Mouse (Mus musculus) cerebellum, adult 9-10 months (tissue): ENCODE data around the gene Myh10.
A peak's percentile ranks its signal among the peaks of the same experiment; 100 is the strongest.
"Not testable (repeated sequence)": the region's sequence is repeated elsewhere in the genome, so short reads cannot be mapped to it uniquely, and the experiment has no call there.

Source experiments
- DNase-seq: peaks from one replicate; pipeline ENCODE4 v3.0.0; 2022

The Myh10 gene

DNA sequence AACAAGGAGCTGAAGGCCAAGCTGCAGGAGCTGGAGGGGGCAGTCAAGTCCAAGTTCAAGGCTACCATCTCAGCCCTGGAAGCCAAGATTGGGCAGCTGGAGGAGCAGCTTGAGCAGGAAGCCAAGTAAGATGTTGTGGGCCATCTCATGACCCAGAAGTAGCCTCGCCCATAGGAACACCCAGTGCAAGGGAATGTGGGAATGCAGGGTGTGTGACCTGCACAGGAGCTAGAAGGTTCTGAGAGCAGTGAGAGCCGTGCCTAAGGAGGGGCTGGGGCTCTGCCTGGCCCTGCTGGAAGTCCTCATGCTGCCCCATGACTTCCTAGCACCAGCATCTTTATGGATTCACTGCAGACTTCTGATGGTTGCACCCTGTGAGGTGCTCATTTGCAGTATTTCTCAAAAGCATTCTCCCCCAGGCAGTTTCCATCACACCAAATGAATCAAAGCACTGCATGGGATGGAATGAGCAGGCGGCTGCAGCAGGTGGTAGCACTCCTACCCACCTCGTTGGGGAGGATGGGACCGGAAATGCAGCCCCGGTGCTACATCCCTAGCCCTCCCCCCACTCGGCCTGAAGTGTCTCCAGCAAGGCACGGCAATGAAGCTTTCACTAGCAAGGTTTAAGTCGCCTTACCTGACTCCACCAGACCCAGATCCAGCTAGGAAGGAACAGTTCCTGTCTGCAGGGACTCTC, 120.7 kb downstream of the Myh10 start:
- no peak for DNase-seq

DNA sequence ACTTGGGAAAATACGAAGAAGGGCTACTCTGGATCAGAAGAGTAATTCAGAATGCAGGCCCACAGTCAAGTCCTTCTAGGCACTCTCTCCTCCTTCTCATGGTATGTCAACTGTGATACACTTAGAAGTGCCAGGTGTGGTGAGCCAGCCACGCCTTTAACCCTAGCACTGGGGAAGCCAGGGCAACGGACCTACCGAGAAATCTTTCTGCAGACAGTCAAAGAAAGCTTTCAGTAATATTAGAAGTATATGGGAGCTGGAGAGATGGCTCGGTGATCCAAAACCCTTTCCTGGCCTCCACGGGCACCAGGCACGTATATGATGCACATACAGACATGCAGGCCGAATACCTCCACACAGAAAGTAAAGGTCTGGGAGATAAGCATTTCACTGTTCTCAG, 127.1 kb downstream of the Myh10 start:
- no peak for DNase-seq

DNA sequence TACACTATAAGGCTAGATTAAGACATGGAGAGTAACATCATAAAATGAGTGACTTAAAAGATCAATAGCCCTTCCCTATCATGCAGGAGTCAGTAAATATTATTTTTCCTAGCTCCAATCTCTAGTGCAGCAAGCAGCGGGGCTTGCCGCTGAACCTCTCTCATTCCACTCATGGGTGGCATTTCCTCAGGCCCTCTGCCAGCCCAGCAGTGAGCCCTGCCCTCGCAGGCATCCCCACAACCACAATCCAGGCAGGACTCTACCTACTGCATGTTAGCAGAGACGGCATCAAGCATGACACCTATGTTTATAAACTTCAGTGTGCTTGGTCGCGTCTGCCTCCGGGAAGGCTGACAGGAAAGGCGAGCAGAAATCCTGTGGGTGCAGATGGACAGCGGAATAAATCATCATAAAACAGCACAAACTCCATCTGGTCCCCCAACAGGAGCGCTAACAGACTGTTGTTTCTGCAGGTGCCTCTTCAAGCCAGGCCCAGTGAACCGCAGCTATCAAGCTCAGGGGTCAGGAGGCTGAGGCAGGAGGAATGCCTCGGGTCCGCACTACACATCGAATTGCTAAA, 128.0 kb downstream of the Myh10 start:
- DNase-seq, result peak; percentile 70

DNA sequence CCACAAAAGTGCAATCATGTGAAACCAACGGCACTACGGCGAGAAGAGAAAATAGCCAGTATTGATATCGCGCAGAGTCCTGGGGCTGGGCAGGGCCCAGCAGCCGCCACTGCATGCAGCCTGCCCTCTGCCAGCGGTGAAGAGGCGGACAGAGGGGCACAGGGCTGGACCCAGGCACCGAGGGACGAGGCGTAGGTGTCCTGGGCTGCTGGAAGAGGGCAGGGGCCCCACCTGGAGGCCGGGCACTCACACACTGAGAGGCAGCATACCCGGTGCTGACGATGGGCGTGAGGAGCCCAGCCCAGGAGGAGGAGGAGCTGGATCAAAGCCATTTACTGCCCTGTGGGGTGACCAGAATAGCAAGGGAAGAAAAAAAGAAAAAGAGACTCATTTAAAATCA, 131.0 kb downstream of the Myh10 start:
- no peak for DNase-seq

DNA sequence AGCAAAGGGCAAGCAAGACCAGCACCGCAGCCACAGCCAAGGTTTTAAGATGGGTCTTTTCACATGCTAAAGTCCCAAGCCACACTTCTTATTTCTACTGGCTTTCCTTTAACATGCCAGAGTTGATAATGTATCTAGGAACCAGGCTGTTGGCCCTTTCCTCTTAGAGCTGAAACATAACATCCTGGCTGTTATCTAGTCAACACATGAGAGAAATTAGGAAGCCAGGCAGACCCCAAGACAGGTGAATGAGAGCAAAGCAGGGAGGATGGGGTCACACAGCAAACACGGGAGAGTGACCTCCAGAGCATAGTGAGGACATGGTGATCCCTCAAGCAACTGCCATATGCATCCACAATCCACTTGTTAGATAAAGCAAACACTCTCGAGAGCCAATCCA, 135.4 kb downstream of the Myh10 start:
- no peak for DNase-seq

DNA sequence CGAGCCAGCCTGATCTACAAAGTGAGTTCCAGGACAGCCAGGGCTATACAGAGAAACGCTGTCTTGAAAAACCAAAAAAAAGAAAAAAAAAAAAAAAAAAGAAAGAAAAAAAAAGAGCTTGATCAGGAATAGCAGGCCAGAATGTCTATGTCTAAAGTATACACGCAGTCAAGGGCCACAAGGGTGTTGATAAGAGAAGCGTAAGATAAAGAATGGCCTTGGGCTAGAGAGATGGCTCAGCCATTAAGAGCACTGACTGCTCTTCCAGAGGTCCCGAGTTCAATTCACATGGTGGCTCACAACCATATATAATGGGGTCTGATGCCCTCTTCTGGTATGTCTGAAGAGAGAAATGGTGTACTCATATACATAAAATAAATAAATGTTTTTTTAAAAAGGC, 140.2 kb downstream of the Myh10 start:
- DNase-seq, result not testable (repeated sequence)

DNA sequence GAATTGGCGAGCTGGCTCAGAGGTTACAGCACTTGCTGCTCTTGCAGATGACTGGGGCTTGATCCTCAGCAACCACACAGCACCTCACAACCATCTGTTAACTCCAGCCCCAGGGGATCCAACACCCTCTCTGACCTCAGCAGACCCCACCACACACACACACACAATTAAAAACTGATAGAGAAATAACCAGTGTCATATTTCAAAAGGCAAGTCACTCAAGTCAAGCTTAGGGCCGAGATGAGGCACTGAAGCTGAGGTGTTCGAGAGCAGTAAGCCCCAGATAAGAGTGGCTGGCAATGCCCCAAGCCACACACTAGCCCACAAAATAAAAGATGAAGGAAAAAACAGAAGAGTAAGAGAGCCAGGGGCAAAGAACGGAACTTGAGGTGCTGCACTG, 141.4 kb downstream of the Myh10 start:
- no peak for DNase-seq

DNA sequence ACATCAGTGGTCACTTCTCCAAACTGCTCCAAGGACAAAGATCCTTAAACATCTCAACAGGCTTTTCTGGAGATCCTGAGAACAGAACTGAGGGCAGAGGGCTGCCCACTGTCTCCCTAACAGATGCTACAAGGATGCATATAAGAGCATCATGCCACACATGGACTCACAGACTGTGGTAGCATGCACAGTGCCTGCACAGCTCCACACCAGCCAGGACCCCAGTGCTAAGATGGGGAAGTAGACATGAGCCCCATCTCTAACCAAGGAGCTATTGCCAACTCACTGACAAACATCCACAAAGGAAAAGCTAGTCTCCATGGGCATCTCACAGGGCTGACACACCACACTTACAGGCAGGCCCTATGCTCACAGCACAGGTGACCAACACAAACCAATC, 142.2 kb downstream of the Myh10 start:
- DNase-seq, result no peak

DNA sequence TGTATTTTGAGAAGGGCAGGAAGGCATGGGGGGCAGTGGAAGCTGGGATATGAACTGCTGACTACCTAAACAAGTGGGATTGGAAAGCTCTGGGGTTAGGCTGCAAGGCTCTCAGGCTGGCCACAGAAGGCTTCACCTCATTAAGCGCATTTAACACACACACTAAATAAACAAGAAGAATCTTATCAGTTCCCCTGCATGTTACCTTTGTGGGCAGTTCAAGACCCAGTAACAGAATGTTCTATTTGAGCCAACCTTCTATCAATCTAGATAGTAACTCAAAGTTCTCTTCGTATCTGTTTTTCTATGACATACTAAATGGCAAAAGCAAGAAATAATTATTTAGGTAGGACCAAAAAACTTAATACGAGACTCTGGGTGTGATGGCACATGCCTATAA, 143.7 kb downstream of the Myh10 start:
- DNase-seq, result no peak

DNA sequence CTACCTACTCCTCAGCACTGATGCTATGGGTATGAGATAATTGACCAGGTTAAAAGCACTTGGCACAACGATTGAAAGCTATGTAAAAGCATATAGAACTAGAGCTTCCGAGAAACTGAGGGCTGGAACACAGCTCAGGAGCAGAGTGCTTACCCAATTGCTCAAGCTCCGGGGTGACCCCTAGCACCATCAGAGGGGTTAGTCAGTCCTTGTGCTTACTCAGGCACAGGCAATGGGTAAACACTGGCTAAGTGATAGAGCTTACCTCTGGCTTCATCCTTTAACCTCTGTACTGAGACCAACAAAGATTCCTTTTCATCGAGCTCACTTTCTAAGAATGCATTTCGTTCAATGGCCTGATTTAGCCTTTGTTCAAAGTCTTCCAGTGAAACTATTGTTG, 148.2 kb downstream of the Myh10 start:
- DNase-seq, result no peak

DNA sequence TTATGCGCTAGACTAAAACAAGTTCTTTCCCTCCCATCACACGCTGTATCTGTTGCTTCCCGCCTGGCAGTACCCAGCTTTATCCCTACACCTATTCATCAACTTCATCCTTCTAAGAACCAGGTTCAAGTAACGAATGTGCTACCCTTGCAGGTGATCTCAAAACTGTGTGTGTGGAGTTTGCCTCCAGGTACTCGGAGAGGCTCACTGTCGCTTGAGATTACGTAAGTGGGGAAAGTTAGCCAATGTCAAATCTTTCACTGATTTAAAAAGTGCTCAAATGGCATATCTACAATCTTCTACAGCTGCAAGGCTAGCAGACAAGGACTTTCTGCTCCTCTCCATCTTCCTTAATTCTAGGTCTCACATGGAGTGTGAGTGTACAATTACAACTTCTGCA, 159.5 kb downstream of the Myh10 start:
- DNase-seq, result no peak

DNA sequence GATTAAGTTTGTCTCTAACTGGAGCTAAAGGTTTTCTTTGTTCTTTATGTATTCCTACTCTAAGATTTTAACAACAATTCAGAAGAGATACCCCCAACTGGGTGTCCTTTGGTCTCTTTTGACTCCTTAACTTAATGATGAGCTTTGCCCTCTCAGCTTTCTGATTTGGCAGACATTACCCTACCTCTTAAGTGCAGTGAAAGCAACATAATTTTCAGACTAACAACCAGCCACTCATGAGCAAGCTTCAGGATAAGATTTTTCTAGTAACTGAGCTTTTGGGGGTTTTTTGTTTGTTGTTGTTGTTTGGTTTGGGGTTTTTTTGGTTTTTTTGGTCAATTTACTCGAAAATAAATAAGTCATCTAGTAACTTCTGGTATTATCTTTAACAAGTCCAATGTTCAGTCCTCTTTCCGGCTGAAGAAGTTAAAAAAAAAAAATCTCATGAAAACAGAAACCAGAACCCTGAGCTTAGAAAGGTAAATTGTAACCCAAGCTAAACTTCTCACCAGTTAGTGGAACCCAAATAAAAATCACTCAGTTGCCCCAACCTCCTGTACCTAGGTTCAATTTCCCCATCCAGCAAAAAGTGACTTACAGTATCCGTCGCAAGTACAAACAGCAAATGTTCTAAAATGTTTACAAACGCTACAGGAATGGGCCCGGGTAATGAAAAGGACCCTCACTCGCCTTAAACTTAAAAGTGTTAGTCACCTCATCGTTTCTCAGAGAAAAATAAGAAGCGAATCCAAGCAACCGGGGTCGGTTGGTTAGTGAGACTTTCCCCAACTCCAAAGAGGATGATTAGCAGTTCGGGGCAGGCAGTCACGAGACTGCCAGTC, 160.5 kb downstream of the Myh10 start:
- no peak for DNase-seq

DNA sequence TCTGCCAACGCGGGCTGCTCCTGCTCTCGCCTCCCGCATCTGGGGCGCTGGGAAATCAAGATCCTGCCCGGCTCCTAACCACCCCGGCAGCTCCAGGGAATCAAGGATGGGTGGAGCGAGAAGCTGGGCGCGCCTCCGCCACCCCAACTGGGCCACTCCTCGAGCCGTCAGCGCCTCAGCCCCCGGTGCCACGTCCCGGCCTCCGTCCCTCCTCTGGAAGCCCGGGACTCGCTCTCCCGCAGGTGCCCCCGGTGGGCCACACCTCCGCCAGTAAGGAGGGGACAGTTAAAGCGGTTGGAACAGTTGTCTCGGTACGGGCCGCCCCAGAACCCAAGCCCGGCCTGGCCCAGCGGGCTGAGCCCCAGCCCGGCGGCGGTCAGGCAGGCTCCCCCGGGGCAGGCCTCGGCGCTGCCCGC, 161.1 kb downstream of the Myh10 start:
- no peak for DNase-seq

DNA sequence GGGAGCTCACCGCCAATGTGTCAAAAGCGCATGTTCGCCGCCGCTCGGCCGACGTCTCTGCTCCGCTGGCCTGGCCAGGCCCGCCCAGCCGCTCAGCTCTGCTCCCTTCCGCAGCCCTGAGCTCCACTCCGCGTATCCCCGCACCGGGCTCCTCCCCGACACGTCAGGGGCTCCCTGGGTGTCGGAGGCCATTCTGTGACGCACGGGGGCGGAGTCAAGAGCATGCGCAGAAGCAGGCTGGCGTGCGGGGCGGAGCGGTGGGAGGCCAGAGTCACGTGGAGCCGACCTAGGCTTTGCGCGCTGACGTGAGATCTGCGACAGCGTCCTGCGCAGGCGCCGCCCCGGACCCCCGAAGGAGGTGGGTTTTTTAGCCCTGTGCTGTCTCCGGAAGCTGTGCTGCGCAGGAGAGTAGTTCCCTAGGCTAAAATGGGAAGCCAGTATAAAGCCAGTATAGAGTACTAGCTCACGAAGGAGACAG, 161.6 kb downstream of the Myh10 start:
- DNase-seq, result peak; percentile 99

DNA sequence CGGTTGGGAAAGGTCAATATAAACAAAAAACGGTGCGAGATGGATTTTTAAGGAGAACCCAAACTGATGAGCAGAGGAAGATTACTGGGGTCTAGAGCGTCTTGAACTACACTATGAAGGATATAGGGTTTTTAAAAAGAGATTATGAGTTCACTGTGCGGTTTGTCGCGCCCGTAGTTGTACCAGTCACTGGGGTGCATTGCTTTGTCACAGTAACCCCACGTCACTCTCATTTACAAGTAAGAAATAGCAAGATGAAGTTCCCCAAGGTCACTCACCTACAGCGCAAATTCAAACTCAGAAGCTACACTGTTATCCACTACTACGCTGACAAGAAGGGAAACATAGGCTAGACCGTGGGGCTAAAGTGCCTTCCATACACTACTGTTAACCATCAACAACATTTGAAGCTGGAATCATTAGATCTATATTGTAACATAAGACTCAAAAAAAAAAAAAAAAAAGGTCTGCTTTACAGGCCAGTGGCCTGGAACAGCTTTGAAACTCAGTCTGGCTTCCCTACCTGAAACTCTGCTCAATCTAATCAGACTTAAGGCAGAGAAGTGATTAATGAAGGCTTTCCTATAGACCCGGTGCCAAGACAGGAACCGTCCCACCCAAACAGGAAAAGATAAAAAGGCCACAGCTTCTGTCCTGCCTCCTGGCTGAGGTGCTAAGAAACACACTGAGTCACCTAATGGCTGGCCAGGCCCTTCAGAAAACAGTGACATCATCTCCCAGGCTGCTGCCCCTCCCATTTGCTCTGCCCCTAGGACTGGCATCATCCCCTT, 162.4 kb downstream of the Myh10 start:
- DNase-seq, result no peak

DNA sequence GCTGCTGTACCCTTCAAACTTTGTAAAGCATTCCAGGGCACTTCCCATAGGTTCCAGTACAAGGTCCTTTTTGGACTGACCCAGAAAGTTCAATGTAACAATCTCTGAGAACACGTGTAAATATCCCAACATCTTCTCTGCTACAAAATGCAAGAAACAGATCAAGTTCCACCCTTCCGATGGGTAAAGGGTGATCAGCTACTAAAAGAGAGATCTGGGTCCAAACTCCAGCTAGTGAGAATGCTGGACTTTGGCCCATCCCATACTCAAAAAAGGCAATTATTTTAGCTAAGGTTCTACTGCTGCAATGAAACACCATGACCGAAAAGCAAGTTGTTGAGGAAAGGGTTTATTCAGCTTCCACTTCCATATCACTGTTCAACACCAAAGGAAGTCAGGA, 163.3 kb downstream of the Myh10 start:
- DNase-seq, result no peak

DNA sequence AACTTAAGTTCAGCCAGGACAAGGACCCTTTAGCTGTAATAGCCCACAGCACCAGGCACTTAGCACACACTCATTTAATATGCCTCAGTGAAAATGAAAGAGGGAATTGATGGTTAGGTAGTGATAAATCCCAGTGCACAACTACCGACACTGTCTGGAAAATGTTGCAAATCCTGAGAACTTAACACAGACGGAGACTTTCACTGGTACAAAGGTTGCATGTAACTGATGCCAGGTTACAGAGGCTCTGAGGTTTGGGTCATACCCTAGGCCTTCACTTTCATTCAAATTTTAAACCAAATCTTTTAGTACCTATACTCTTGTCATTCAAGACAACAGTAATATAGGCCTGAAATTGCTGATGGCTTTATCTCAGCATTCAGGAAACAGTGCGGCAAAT, 166.0 kb downstream of the Myh10 start:
- no peak for DNase-seq

DNA sequence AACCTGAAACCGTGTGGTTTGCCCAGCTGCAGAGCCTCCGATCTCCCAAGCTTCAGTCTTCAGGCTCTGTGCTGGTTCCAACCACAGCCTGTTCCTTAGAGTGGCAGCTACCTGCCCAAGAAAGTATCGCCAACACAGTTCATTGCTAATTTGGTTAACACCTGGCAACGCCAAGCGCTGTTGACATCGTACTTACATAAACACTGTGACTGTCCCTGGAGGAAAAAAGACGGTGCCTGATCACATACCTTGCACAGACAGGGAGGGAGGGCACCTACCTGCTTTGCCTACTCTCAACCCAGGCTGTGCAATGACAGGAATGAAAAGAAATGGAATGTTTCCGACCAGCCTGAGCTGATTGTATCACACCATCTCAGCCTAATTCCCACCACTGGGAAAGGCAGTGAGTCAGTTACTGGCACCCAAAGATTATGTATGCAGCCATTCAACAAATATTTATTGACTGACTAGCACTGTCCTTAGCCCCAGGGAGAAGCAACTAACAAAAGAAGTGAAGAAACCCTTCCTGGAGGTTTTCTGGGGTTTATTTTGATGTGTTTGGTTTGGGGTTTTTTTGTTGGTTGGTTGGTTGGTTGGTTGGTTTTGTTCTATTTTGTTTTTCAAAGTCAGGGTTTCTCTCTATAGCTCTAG, 168.7 kb downstream of the Myh10 start:
- no peak for DNase-seq

DNA sequence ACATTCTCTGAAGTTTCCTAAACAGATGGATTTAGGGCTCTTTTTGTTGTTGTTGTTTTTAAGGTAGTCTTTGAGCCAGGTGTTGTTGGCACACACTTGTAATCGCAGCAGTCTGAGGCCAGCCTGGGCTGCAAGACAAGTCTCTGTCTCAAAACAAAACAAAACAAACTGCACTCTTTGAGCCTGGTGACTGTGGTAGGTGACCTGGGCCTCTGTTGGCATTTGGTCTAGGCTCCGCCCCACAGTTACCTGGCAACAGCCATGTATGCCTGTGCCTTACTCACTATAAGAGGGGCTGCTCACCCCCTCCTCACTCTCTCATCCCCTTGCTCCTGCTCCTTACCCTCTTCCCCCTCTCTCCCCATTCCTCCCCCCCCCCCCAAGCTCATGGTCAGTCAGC, 170.9 kb downstream of the Myh10 start:
- DNase-seq, result no peak

DNA sequence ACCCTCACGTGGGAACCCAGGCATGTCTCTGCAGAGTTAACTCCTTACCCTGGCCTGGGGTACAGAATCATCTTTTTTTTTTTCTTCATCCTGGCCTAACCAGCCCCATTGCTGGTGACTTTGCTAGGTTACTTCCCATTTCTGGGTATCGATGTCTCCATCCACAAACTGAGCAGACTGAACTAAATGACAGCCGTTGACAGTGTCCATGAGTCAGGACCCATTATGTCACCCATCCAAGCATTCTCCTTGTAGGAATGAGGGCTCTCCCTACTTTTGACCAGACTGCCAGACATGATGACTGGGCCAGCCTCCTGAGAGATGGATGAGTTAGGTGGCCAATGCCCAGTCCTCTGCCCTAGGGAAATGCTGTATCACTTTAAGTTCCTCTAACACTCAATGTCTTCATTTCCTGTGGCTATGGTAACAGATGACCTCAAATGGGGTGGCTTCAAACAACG, 172.3 kb downstream of the Myh10 start:
- no peak for DNase-seq

DNA sequence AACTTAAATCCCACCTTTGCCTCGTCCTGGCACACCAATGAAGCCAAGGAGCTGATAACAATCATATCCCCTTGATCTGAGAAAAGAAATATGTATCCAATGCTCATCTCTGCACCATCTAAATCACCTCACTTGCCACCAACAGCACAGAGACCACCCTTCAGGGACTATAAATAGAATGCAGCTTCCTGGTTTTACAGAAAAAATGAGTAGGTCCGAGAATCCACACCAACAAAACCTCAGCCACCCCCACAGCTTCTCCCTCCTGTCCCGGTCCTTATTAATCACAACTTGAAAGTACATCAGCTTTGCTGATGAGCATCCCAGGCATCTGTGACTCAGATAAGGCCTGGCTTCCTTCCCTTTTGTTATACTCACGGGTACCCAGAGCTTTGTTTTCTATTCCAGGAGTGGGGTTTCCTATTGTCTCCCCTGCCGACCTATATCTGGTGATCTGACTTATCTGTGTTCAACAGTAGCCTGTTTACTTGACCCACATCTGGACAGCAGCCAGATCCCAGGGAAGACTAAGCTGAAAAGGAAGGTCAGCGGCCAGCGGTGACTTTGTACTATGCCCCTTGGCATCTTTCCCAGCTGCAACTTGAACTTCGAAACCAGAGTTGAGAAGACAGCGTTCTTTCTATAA, 173.3 kb downstream of the Myh10 start:
- no peak for DNase-seq
